Mouse (Mus musculus) kidney, embryonic 15.5 days (tissue): ENCODE results near the gene Srd5a3. TPM values are rescaled to one million over a fixed set of nuclear protein-coding genes. Genes with fewer than 3 reads are reported as not detected.

Experiments
- ATAC-seq: fragments of 200-750 bp; cut with Nextera tagmentation; replicated peaks from 2 replicates; pipeline ENCODE4 v1.8.0; 2017; ENCODE audit warnings: moderate TSS enrichment; ENCODE audit not compliant: low FRiP score
- H3K27ac ChIP-seq: fragments of 300-500 bp; sonication (generic); 2 replicates; pipeline ENCODE4 v1.5.1; 2015; ENCODE audit warnings: mild to moderate bottlenecking, inconsistent platforms
- H3K27me3 ChIP-seq: fragments of 300-500 bp; sonication (generic); 2 replicates; pipeline ENCODE4 v1.6.1; 2015; ENCODE audit warnings: inconsistent platforms
- H3K36me3 ChIP-seq: fragments of 300-500 bp; sonication (generic); 2 replicates; pipeline ENCODE4 v1.6.1; 2015; ENCODE audit warnings: inconsistent platforms
- H3K4me1 ChIP-seq: fragments of 300-500 bp; sonication (generic); 2 replicates; pipeline ENCODE4 v1.6.1; 2015; ENCODE audit warnings: inconsistent platforms
- H3K4me2 ChIP-seq: fragments of 300-500 bp; sonication (generic); 2 replicates; pipeline ENCODE4 v1.6.1; 2015; ENCODE audit warnings: moderate library complexity, mild to moderate bottlenecking, inconsistent platforms
- H3K4me3 ChIP-seq: fragments of 300-500 bp; sonication (generic); replicated peaks from 2 replicates; pipeline ENCODE4 v1.5.1; 2015; ENCODE audit warnings: mild to moderate bottlenecking, inconsistent platforms
- H3K9ac ChIP-seq: fragments of 300-500 bp; sonication (generic); 2 replicates; pipeline ENCODE4 v1.6.1; 2015; ENCODE audit warnings: mild to moderate bottlenecking, inconsistent platforms
- H3K9me3 ChIP-seq: fragments of 300-500 bp; sonication (generic); replicated peaks from 2 replicates; pipeline ENCODE4 v1.6.1; 2016; ENCODE audit warnings: inconsistent platforms
- WGBS: fragments of 180-500 bp; shearing (Covaris S2); methylation state at CpG from one replicate; pipeline ENCODE4 v1.1.7; 2015; ENCODE audit warnings: mixed read lengths; 5-methylcytosine and 5-hydroxymethylcytosine counted together
- polyA plus RNA-seq: library from polyadenylated mRNA; unstranded; fragments of >200 nt; fragmentation: Nextera tagmentation; extraction: Ambion mirVana; gene quantifications from 2 replicates; pipeline ENCODE4 v1.2.1, GENCODE M21; 2015

Gene Srd5a3
- polyA plus RNA-seq, 1 experiment from 2014 or later, result 40.4 TPM

GRCm38 (mm10) chr5:76177664-76178063 lies 37.6 kb downstream of the Srd5a3 start:
- no peak overlapping the region for H3K4me3 ChIP-seq
- WGBS, result 80% methylated on average over 7 of the region's 7 CpGs
- no peak overlapping the region for H3K9ac ChIP-seq
- no peaks in the 10 kb centered on the region for H3K27me3 ChIP-seq
- H3K27ac ChIP-seq, result no peak overlapping the region
- no peak overlapping the region for H3K4me2 ChIP-seq
- H3K4me1 ChIP-seq, result peaks cover 6% of the 10 kb centered on the region
- ATAC-seq, result no peak
- no peaks in the 10 kb centered on the region for H3K36me3 ChIP-seq
- H3K9me3 ChIP-seq, result no peaks in the 10 kb centered on the region

GRCm38 (mm10) chr5:76179171-76179570 lies 39.1 kb downstream of the Srd5a3 start:
- Histone ChIP-seq H3K4me3 (no peak overlapping the region), H3K9ac (no peak overlapping the region), H3K4me1 (peaks cover 14% of the 10 kb centered on the region), H3K27me3 (no peaks in the 10 kb centered on the region), H3K4me2 (no peak overlapping the region), H3K27ac (no peak overlapping the region), H3K9me3 (no peaks in the 10 kb centered on the region), H3K36me3 (no peaks in the 10 kb centered on the region)
- no peak for ATAC-seq
- WGBS, result 89% methylated on average over 5 of the region's 5 CpGs

GRCm38 (mm10) chr5:76179791-76180190 lies 39.7 kb downstream of the Srd5a3 start:
- 79% methylated on average over 5 of the region's 5 CpGs for WGBS
- no peak overlapping the region for H3K27ac ChIP-seq
- no peak overlapping the region for H3K4me3 ChIP-seq
- no peaks in the 10 kb centered on the region for H3K27me3 ChIP-seq
- no peaks in the 10 kb centered on the region for H3K36me3 ChIP-seq
- no peak for ATAC-seq
- no peaks in the 10 kb centered on the region for H3K9me3 ChIP-seq
- no peak overlapping the region for H3K9ac ChIP-seq
- H3K4me2 ChIP-seq, result no peak overlapping the region
- peaks cover 14% of the 10 kb centered on the region for H3K4me1 ChIP-seq

GRCm38 (mm10) chr5:76182326-76182725 lies 42.3 kb downstream of the Srd5a3 start:
- Histone ChIP-seq H3K27me3 (no peaks in the 10 kb centered on the region), H3K9ac (no peak overlapping the region), H3K4me1 (peaks cover 24% of the 10 kb centered on the region), H3K4me2 (no peak overlapping the region), H3K4me3 (no peak overlapping the region), H3K9me3 (no peaks in the 10 kb centered on the region), H3K36me3 (peaks cover 6% of the 10 kb centered on the region; the same call in 1 of the 2 replicates), H3K27ac (no peak overlapping the region)
- 46% methylated on average over 3 of the region's 3 CpGs for WGBS
- ATAC-seq, result no peak

- peaks cover 13% of the 10 kb centered on the region; the same call in 1 of the 2 replicates for H3K36me3 ChIP-seq
- no peak for ATAC-seq
- H3K4me1 ChIP-seq, result peaks cover 30% of the 10 kb centered on the region
- peak overlapping the region; percentile 97 for H3K9ac ChIP-seq
- peak overlapping the region; percentile 97 for H3K27ac ChIP-seq
- peak overlapping the region; percentile 96 for H3K4me3 ChIP-seq
- H3K9me3 ChIP-seq, result no peaks in the 10 kb centered on the region
- H3K4me2 ChIP-seq, result peak overlapping the region; percentile 67
- no peaks in the 10 kb centered on the region for H3K27me3 ChIP-seq
- 37% methylated on average over 17 of the region's 17 CpGs for WGBS
Observed at GRCm38 (mm10) chr5:76183043-76183749, 43.1 kb downstream of the Srd5a3 start.

GRCm38 (mm10) chr5:76183750-76184261 lies 43.7 kb downstream of the Srd5a3 start, which contains the start of gene Tmem165:
Tmem165 (plus strand) TSS chr5:76183880.
- Histone ChIP-seq H3K4me2 (peak within 1 kb of the TSS; percentile 67), H3K4me1 (peaks cover 30% of the 10 kb centered on the region), H3K27me3 (no peaks in the 10 kb centered on the region), H3K9ac (peak within 1 kb of the TSS; percentile 97), H3K9me3 (no peaks in the 10 kb centered on the region), H3K36me3 (peaks cover 13% of the 10 kb centered on the region; the same call in 1 of the 2 replicates), H3K27ac (peak within 1 kb of the TSS; percentile 97), H3K4me3 (peak within 1 kb of the TSS; percentile 96)
- ATAC-seq, result peak; percentile 97
- under 1% methylated on average over 62 of the region's 62 CpGs for WGBS

GRCm38 (mm10) chr5:76184286-76185080 lies 44.4 kb downstream of the Srd5a3 start:
- Histone ChIP-seq H3K4me3 (peak overlapping the region; percentile 96), H3K27ac (peak overlapping the region; percentile 97), H3K4me1 (peaks cover 37% of the 10 kb centered on the region), H3K9me3 (no peaks in the 10 kb centered on the region), H3K36me3 (peaks cover 13% of the 10 kb centered on the region; the same call in 1 of the 2 replicates), H3K4me2 (peak overlapping the region; percentile 67), H3K9ac (peak overlapping the region; percentile 97), H3K27me3 (no peaks in the 10 kb centered on the region)
- 4% methylated on average over 38 of the region's 38 CpGs for WGBS
- peak; percentile 90 for ATAC-seq

GRCm38 (mm10) chr5:76187885-76188284 lies 47.8 kb downstream of the Srd5a3 start:
- no peak for ATAC-seq
- H3K27me3 ChIP-seq, result no peaks in the 10 kb centered on the region
- H3K36me3 ChIP-seq, result peaks cover 31% of the 10 kb centered on the region
- no peak overlapping the region for H3K27ac ChIP-seq
- no peak overlapping the region for H3K4me3 ChIP-seq
- WGBS, result 86% methylated on average over 5 of the region's 5 CpGs
- no peaks in the 10 kb centered on the region for H3K9me3 ChIP-seq
- H3K9ac ChIP-seq, result no peak overlapping the region
- H3K4me1 ChIP-seq, result peaks cover 47% of the 10 kb centered on the region
- no peak overlapping the region for H3K4me2 ChIP-seq

GRCm38 (mm10) chr5:76190609-76191008 lies 50.5 kb downstream of the Srd5a3 start:
- Histone ChIP-seq H3K4me1 (peaks cover 37% of the 10 kb centered on the region), H3K27ac (no peak overlapping the region), H3K36me3 (peaks cover 41% of the 10 kb centered on the region), H3K9me3 (no peaks in the 10 kb centered on the region), H3K9ac (no peak overlapping the region), H3K4me2 (no peak overlapping the region), H3K27me3 (no peaks in the 10 kb centered on the region), H3K4me3 (no peak overlapping the region)
- no peak for ATAC-seq
- WGBS, result 88% methylated on average over 4 of the region's 4 CpGs

- H3K9ac ChIP-seq, result no peak overlapping the region
- peaks cover 22% of the 10 kb centered on the region; the same call in 1 of the 2 replicates for H3K4me1 ChIP-seq
- H3K4me2 ChIP-seq, result no peak overlapping the region
- H3K36me3 ChIP-seq, result peaks cover 41% of the 10 kb centered on the region
- no peaks in the 10 kb centered on the region for H3K9me3 ChIP-seq
- no peak overlapping the region for H3K4me3 ChIP-seq
- ATAC-seq, result no peak
- no peak overlapping the region for H3K27ac ChIP-seq
- no peaks in the 10 kb centered on the region for H3K27me3 ChIP-seq
Observed at GRCm38 (mm10) chr5:76193075-76193474, 53.0 kb downstream of the Srd5a3 start.

GRCm38 (mm10) chr5:76194377-76194945 lies 54.4 kb downstream of the Srd5a3 start:
- 78% methylated on average over 6 of the region's 6 CpGs for WGBS
- no peak for ATAC-seq
- Histone ChIP-seq H3K4me3 (no peak overlapping the region), H3K4me2 (no peak overlapping the region), H3K27me3 (no peaks in the 10 kb centered on the region), H3K4me1 (peaks cover 15% of the 10 kb centered on the region; the same call in 1 of the 2 replicates), H3K27ac (no peak overlapping the region), H3K9me3 (no peaks in the 10 kb centered on the region), H3K36me3 (peaks cover 49% of the 10 kb centered on the region), H3K9ac (no peak overlapping the region)

- Histone ChIP-seq H3K27ac (no peak overlapping the region), H3K9me3 (no peaks in the 10 kb centered on the region), H3K27me3 (no peaks in the 10 kb centered on the region), H3K36me3 (peaks cover 72% of the 10 kb centered on the region), H3K4me2 (no peak overlapping the region), H3K9ac (no peak overlapping the region), H3K4me1 (no peaks in the 10 kb centered on the region), H3K4me3 (no peak overlapping the region)
- ATAC-seq, result no peak
- 92% methylated on average over 13 of the region's 13 CpGs for WGBS
Observed at GRCm38 (mm10) chr5:76199346-76199745, 59.3 kb downstream of the Srd5a3 start.
